Mouse (Mus musculus): ENCODE data around the gene A1bg.
A peak's percentile ranks its signal among the peaks of the same experiment; 100 is the strongest.

A1bg gene

GRCm38 (mm10) chr15:60922912-60923311, at the start of gene A1bg:
Gene A1bg (minus strand): TSS chr15:60923012.
- no peak for DNase-seq (ENCODE audit: low read depth)

GRCm38 (mm10) chr15:60968549-60968861, 45.7 kb upstream of the A1bg start:
- DNase-seq (ENCODE audit: low read depth), result no peak

GRCm38 (mm10) chr15:60967841-60968548, 45.2 kb upstream of the A1bg start:
- no peak for DNase-seq (ENCODE audit: low read depth)

GRCm38 (mm10) chr15:60925686-60926085, 2.9 kb upstream of the A1bg start:
- no peak for DNase-seq (ENCODE audit: low read depth)

- DNase-seq (ENCODE audit: low read depth), result peak; percentile 22
These were observed 18.8 kb downstream of the A1bg start for GRCm38 (mm10) chr15:60903763-60904697.

GRCm38 (mm10) chr15:60898187-60898965, 24.4 kb downstream of the A1bg start:
- no peak for DNase-seq (ENCODE audit: low read depth)

GRCm38 (mm10) chr15:60896040-60896439, 26.8 kb downstream of the A1bg start:
- no peak for DNase-seq (ENCODE audit: low read depth)

- DNase-seq (ENCODE audit: low read depth), result no peak
These were observed 29.8 kb downstream of the A1bg start for GRCm38 (mm10) chr15:60892976-60893463.

GRCm38 (mm10) chr15:60888724-60889123, 34.1 kb downstream of the A1bg start:
- no peak for DNase-seq (ENCODE audit: low read depth)

- no peak for DNase-seq (ENCODE audit: low read depth)
These were observed 47.1 kb downstream of the A1bg start for GRCm38 (mm10) chr15:60875721-60876120.

- DNase-seq (ENCODE audit: low read depth), result no peak
These were observed 60.4 kb downstream of the A1bg start for GRCm38 (mm10) chr15:60862417-60862816.

- no peak for DNase-seq (ENCODE audit: low read depth)
These were observed 67.7 kb downstream of the A1bg start for GRCm38 (mm10) chr15:60855112-60855511.

- no peak for DNase-seq (ENCODE audit: low read depth)
These were observed 68.7 kb downstream of the A1bg start for GRCm38 (mm10) chr15:60854151-60854550.

- DNase-seq (ENCODE audit: low read depth), result peak; percentile 63
These were observed 69.4 kb downstream of the A1bg start, which contains the start of gene Fam84b for GRCm38 (mm10) chr15:60853231-60853999. Gene Fam84b (minus strand): TSS chr15:60853778.

GRCm38 (mm10) chr15:60848630-60849029, 74.2 kb downstream of the A1bg start:
- DNase-seq (ENCODE audit: low read depth), result no peak
